Mouse (Mus musculus) hindlimb bud, embryonic 11.5 days (tissue): ENCODE data around the gene Auts2.

Source experiments
- DNase-seq: peaks from one replicate; pipeline ENCODE4 v3.0.0-alpha.2; 2012; ENCODE audit warnings: low read depth, low spot score; ENCODE audit errors: extremely low spot score

The Auts2 gene

GRCm38 (mm10) chr5:132329171-132329936 is 213.8 kb downstream of the Auts2 start:
- no peak for DNase-seq

- DNase-seq, result no peak
Measured at GRCm38 (mm10) chr5:132324246-132324883, 218.8 kb downstream of the Auts2 start.

- no peak for DNase-seq
Measured at GRCm38 (mm10) chr5:132323608-132324007, 219.5 kb downstream of the Auts2 start.

- no peak for DNase-seq
Measured at GRCm38 (mm10) chr5:132322971-132323370, 220.2 kb downstream of the Auts2 start.

GRCm38 (mm10) chr5:132318026-132318765 is 224.9 kb downstream of the Auts2 start:
- DNase-seq, result no peak

GRCm38 (mm10) chr5:132316897-132317296 is 226.2 kb downstream of the Auts2 start:
- no peak for DNase-seq

- no peak for DNase-seq
Measured at GRCm38 (mm10) chr5:132314300-132314699, 228.8 kb downstream of the Auts2 start.

GRCm38 (mm10) chr5:132307000-132307399 is 236.1 kb downstream of the Auts2 start:
- no peak for DNase-seq

- DNase-seq, result no peak
Measured at GRCm38 (mm10) chr5:132305354-132305934, 237.7 kb downstream of the Auts2 start.

GRCm38 (mm10) chr5:132302778-132303177 is 240.4 kb downstream of the Auts2 start:
- no peak for DNase-seq

- no peak for DNase-seq
Measured at GRCm38 (mm10) chr5:132300794-132301193, 242.3 kb downstream of the Auts2 start.

- no peak for DNase-seq
Measured at GRCm38 (mm10) chr5:132299716-132300115, 243.4 kb downstream of the Auts2 start.

- DNase-seq, result no peak
Measured at GRCm38 (mm10) chr5:132298996-132299395, 244.1 kb downstream of the Auts2 start.

GRCm38 (mm10) chr5:132297309-132297708 is 245.8 kb downstream of the Auts2 start:
- DNase-seq, result no peak

GRCm38 (mm10) chr5:132294469-132294868 is 248.7 kb downstream of the Auts2 start:
- no peak for DNase-seq

- DNase-seq, result no peak
Measured at GRCm38 (mm10) chr5:132292932-132293331, 250.2 kb downstream of the Auts2 start.

- DNase-seq, result no peak
Measured at GRCm38 (mm10) chr5:132290606-132291535, 252.3 kb downstream of the Auts2 start.

- no peak for DNase-seq
Measured at GRCm38 (mm10) chr5:132283741-132284140, 259.4 kb downstream of the Auts2 start.

GRCm38 (mm10) chr5:132274098-132274898 is 268.8 kb downstream of the Auts2 start:
- no peak for DNase-seq

GRCm38 (mm10) chr5:132272132-132272531 is 271.0 kb downstream of the Auts2 start:
- DNase-seq, result no peak
